18 mouse cellular contexts compared by ENCODE assay signal in genomic region chr9:65639065-65639464, GRCm38 (mm10). TPM values are rescaled to one million over a fixed set of nuclear protein-coding genes. Genes with fewer than 3 reads are reported as not detected.
A peak's percentile ranks its signal among the peaks of the same experiment; 100 is the strongest.
DNase-seq lines count a peak whose midpoint lies in the region; ATAC-seq and TF ChIP-seq lines count a peak whose summit lies in the region.
"Had no signal": no experiment of that assay in that cellular context is flagged by ENCODE, and none has a peak within 500 bp of the region (broad histone marks: within the 10 kb centered on the region; RNA-seq: fewer than 3 reads in every experiment).

No protein-coding gene starts in this region.

- H3K27ac ChIP-seq in intestine, embryonic 16.5 days (ENCODE audit: low read length) = peak overlapping the region; percentile 10; the same call in 1 of the 2 replicates
- no peak overlapping the region for H3K27ac ChIP-seq in intestine, embryonic 15.5 days
- no peak overlapping the region for H3K27ac ChIP-seq in neural tube, embryonic 15.5 days (replicated peaks)
- H3K27ac ChIP-seq: embryonic facial prominence, embryonic 12.5 days; hindbrain, postnatal 0 days; liver, embryonic 15.5 days had no signal

- WGBS in intestine, embryonic 16.5 days = 54% methylated on average over 5 of the region's 5 CpGs
- 59% methylated on average over 5 of the region's 5 CpGs for WGBS in intestine, embryonic 15.5 days
- WGBS in neural tube, embryonic 15.5 days = 57% methylated on average over 5 of the region's 5 CpGs

- no peak overlapping the region for H3K4me2 ChIP-seq in intestine, embryonic 16.5 days (ENCODE audit: low read depth, low read length)
- no peak overlapping the region for H3K4me2 ChIP-seq in intestine, embryonic 15.5 days (replicated peaks)
- H3K4me2 ChIP-seq in neural tube, embryonic 15.5 days = no peak overlapping the region
- H3K4me2 ChIP-seq: embryonic facial prominence, embryonic 12.5 days; liver, embryonic 15.5 days had no signal

- peaks cover 10% of the 10 kb centered on the region; the same call in 1 of the 2 replicates for H3K4me1 ChIP-seq in intestine, embryonic 16.5 days (ENCODE audit: control insufficient read depth, insufficient read depth, low read length)
- H3K4me1 ChIP-seq in intestine, embryonic 15.5 days (replicated peaks) = peaks cover 6% of the 10 kb centered on the region; the same call in 1 of the 2 replicates
- peaks cover 93% of the 10 kb centered on the region for H3K4me1 ChIP-seq in E14TG2a.4 (replicated peaks; ENCODE audit: low read depth, low read length)
- 0 out of 2 replicates have a peak, but pooled peaks cover 4% of the 10 kb centered on the region for H3K4me1 ChIP-seq in neural tube, embryonic 15.5 days
- H3K4me1 ChIP-seq: liver, embryonic 15.5 days had no signal

- no peak overlapping the region for H3K4me3 ChIP-seq in intestine, embryonic 16.5 days (ENCODE audit: low read length)
- H3K4me3 ChIP-seq in intestine, embryonic 15.5 days (replicated peaks) = no peak overlapping the region
- H3K4me3 ChIP-seq in E14TG2a.4 (replicated peaks; ENCODE audit: low read length) = peak overlapping the region; percentile 63
- no peak overlapping the region for H3K4me3 ChIP-seq in neural tube, embryonic 15.5 days (replicated peaks)
- H3K4me3 ChIP-seq: embryonic facial prominence, embryonic 12.5 days; liver, embryonic 15.5 days had no signal

- no peak for TF ChIP-seq CTCF in E14TG2a.4 (conservative IDR thresholded peaks at IDR 0.05; ENCODE audit: low read length)

- no peaks in the 10 kb centered on the region for H3K36me3 ChIP-seq in intestine, embryonic 16.5 days (ENCODE audit: control insufficient read depth, insufficient read depth, low read length)
- H3K36me3 ChIP-seq in intestine, embryonic 15.5 days = no peaks in the 10 kb centered on the region
- H3K36me3 ChIP-seq in E14TG2a.4 (ENCODE audit: insufficient read depth, low read length) = peaks cover 23% of the 10 kb centered on the region
- no peaks in the 10 kb centered on the region for H3K36me3 ChIP-seq in neural tube, embryonic 15.5 days
- H3K36me3 ChIP-seq: embryonic facial prominence, embryonic 12.5 days; liver, embryonic 15.5 days had no signal

- DNase-seq in adrenal gland, postnatal 10 days = peak; percentile 18
- no peak for DNase-seq in adrenal gland, postnatal 36 days
- DNase-seq in heart, postnatal 4 days = peak; percentile 42
- no peak for DNase-seq in thymus, postnatal 36 days
- DNase-seq: adrenal gland, postnatal 14 days; cerebellum, adult 8-10 months; right cerebral cortex, adult 18-20 months; thymus, adult 2 months had no signal

- peak; percentile 23; the same call in 1 of the 2 replicates for ATAC-seq in intestine, embryonic 16.5 days
- ATAC-seq in intestine, embryonic 15.5 days = no peak
- no peak for ATAC-seq in neural tube, embryonic 15.5 days (ENCODE audit: low FRiP score)
- ATAC-seq: hindbrain, postnatal 0 days; lung, postnatal 0 days had no signal

- no peaks in the 10 kb centered on the region for H3K9me3 ChIP-seq in intestine, embryonic 16.5 days (ENCODE audit: control insufficient read depth, low read length)
- H3K9me3 ChIP-seq in intestine, embryonic 15.5 days = no peaks in the 10 kb centered on the region
- H3K9me3 ChIP-seq in E14TG2a.4 (ENCODE audit: low read length) = no peaks in the 10 kb centered on the region
- H3K9me3 ChIP-seq in neural tube, embryonic 15.5 days (replicated peaks) = no peaks in the 10 kb centered on the region
- H3K9me3 ChIP-seq: embryonic facial prominence, embryonic 12.5 days; liver, embryonic 15.5 days had no signal

- peak overlapping the region; percentile 11; the same call in 1 of the 2 replicates for H3K9ac ChIP-seq in intestine, embryonic 16.5 days (ENCODE audit: low read depth, low read length)
- H3K9ac ChIP-seq in intestine, embryonic 15.5 days = no peak overlapping the region; the same call in 1 of the 2 replicates
- H3K9ac ChIP-seq in neural tube, embryonic 15.5 days (replicated peaks) = no peak overlapping the region
- H3K9ac ChIP-seq: embryonic facial prominence, embryonic 12.5 days; liver, embryonic 15.5 days had no signal

- no peaks in the 10 kb centered on the region for H3K27me3 ChIP-seq in intestine, embryonic 16.5 days (replicated peaks; ENCODE audit: control insufficient read depth, insufficient read depth, low read length)
- no peaks in the 10 kb centered on the region for H3K27me3 ChIP-seq in intestine, embryonic 15.5 days (replicated peaks)
- H3K27me3 ChIP-seq in E14TG2a.4 (ENCODE audit: insufficient read depth, low read length) = no peaks in the 10 kb centered on the region
- no peaks in the 10 kb centered on the region for H3K27me3 ChIP-seq in neural tube, embryonic 15.5 days (replicated peaks)
- H3K27me3 ChIP-seq: CH12.LX; embryonic facial prominence, embryonic 12.5 days had no signal

RNA-seq across cellular contexts. Expression of gene Rbpms2, which starts 9.6 kb away (rescaled TPM):
- 10 to 100 TPM; 49.7 to 61.5 TPM for total RNA-seq in adrenal gland, postnatal 10 days (2021)
- total RNA-seq in adrenal gland, postnatal 36 days (2021) = 10 to 100 TPM; 51.1 to 67.3 TPM
- 21.2 and 23.1 TPM in 2 replicates for polyA plus RNA-seq in intestine, embryonic 16.5 days (2015; fragmentation: Nextera tagmentation; extraction: Ambion mirVana)
- polyA plus RNA-seq in intestine, embryonic 15.5 days (2015; fragmentation: Nextera tagmentation; extraction: Ambion mirVana) = 18.9 and 19.6 TPM in 2 replicates
- 10 to 100 TPM; 89.4 to 97.0 TPM for total RNA-seq in heart, postnatal 4 days (2021)
- polyA plus RNA-seq in neural tube, embryonic 15.5 days (2015; fragmentation: Nextera tagmentation; extraction: Ambion mirVana) = 3.1 and 4.9 TPM in 2 replicates

RNA-seq across cellular contexts. Expression of gene Oaz2, which starts 28.7 kb away (rescaled TPM):
- 100 to 1,000 TPM; 148 to 194 TPM for total RNA-seq in adrenal gland, postnatal 10 days (2021)
- 100 to 1,000 TPM; 128 to 130 TPM for total RNA-seq in adrenal gland, postnatal 36 days (2021)
- 185 and 188 TPM in 2 replicates for polyA plus RNA-seq in intestine, embryonic 16.5 days (2015; fragmentation: Nextera tagmentation; extraction: Ambion mirVana)
- 196 and 203 TPM in 2 replicates for polyA plus RNA-seq in intestine, embryonic 15.5 days (2015; fragmentation: Nextera tagmentation; extraction: Ambion mirVana)
- 100 to 1,000 TPM; 213 to 221 TPM for total RNA-seq in heart, postnatal 4 days (2021)
- polyA plus RNA-seq in neural tube, embryonic 15.5 days (2015; fragmentation: Nextera tagmentation; extraction: Ambion mirVana) = 383 and 395 TPM in 2 replicates

RNA-seq across cellular contexts. Expression of gene Pif1, which starts 52.1 kb away (rescaled TPM):
- 1 to 10 TPM; 2.0 to 3.3 TPM for total RNA-seq in adrenal gland, postnatal 10 days (2021)
- under 1 TPM; 0.46 to 0.92 TPM for total RNA-seq in adrenal gland, postnatal 36 days (2021)
- 7.6 and 9.0 TPM in 2 replicates for polyA plus RNA-seq in intestine, embryonic 16.5 days (2015; fragmentation: Nextera tagmentation; extraction: Ambion mirVana)
- 9.1 and 9.6 TPM in 2 replicates for polyA plus RNA-seq in intestine, embryonic 15.5 days (2015; fragmentation: Nextera tagmentation; extraction: Ambion mirVana)
- total RNA-seq in heart, postnatal 4 days (2021) = 1 to 10 TPM; 6.2 to 7.6 TPM
- polyA plus RNA-seq in neural tube, embryonic 15.5 days (2015; fragmentation: Nextera tagmentation; extraction: Ambion mirVana) = 2.7 and 4.7 TPM in 2 replicates
- total RNA-seq: gastrocnemius, adult 8-10 months had no signal

RNA-seq across cellular contexts. Expression of gene Plekho2, which starts 59.2 kb away (rescaled TPM):
- 10 to 100 TPM; 32.5 to 37.8 TPM for total RNA-seq in adrenal gland, postnatal 10 days (2021)
- 10 to 100 TPM; 56.6 to 71.5 TPM for total RNA-seq in adrenal gland, postnatal 36 days (2021)
- 11.3 and 11.9 TPM in 2 replicates for polyA plus RNA-seq in intestine, embryonic 16.5 days (2015; fragmentation: Nextera tagmentation; extraction: Ambion mirVana)
- polyA plus RNA-seq in intestine, embryonic 15.5 days (2015; fragmentation: Nextera tagmentation; extraction: Ambion mirVana) = 11.0 and 11.2 TPM in 2 replicates
- total RNA-seq in heart, postnatal 4 days (2021) = 10 to 100 TPM; 17.9 to 19.4 TPM
- polyA plus RNA-seq in neural tube, embryonic 15.5 days (2015; fragmentation: Nextera tagmentation; extraction: Ambion mirVana) = 5.0 and 7.7 TPM in 2 replicates

Comparison
In these comparisons a context has a peak if more than half of its experiments do, and no peak if none do; other contexts are left out.
1. DNase-seq: peak in adrenal gland, postnatal 10 days (single experiment) and heart, postnatal 4 days (single experiment); none in adrenal gland, postnatal 36 days (0 of 2) and thymus, postnatal 36 days (0 of 2).